Mouse (Mus musculus) neural tube, embryonic 13.5 days (tissue): ENCODE data around the gene Olfr324. TPM values are rescaled to one million over a fixed set of nuclear protein-coding genes. Genes with fewer than 3 reads are reported as not detected.

ENCODE experiments used
- ATAC-seq: fragments of 200-750 bp; cut with Nextera tagmentation; 2 replicates; pipeline ENCODE4 v1.8.0; 2017; ENCODE audit warnings: low read depth, mild to moderate bottlenecking, moderate TSS enrichment, moderate library complexity
- H3K27ac ChIP-seq: fragments of 300-500 bp; sonication (generic); replicated peaks from 2 replicates; pipeline ENCODE4 v1.5.1; 2015; ENCODE audit warnings: moderate library complexity, mild to moderate bottlenecking, inconsistent platforms
- H3K27me3 ChIP-seq: fragments of 300-500 bp; sonication (generic); 2 replicates; pipeline ENCODE4 v1.6.1; 2015; ENCODE audit warnings: mild to moderate bottlenecking, inconsistent platforms
- H3K36me3 ChIP-seq: fragments of 300-500 bp; sonication (generic); 2 replicates; pipeline ENCODE4 v1.6.1; 2015; ENCODE audit warnings: mild to moderate bottlenecking, inconsistent platforms
- H3K4me1 ChIP-seq: fragments of 300-500 bp; sonication (generic); replicated peaks from 2 replicates; pipeline ENCODE4 v1.6.1; 2015; ENCODE audit warnings: inconsistent platforms
- H3K4me2 ChIP-seq: fragments of 300-500 bp; sonication (generic); 2 replicates; pipeline ENCODE4 v1.6.1; 2015; ENCODE audit warnings: inconsistent platforms, mild to moderate bottlenecking, moderate library complexity
- H3K4me3 ChIP-seq: fragments of 300-500 bp; sonication (generic); 2 replicates; pipeline ENCODE4 v1.5.1; 2015; ENCODE audit warnings: mild to moderate bottlenecking, inconsistent platforms
- H3K9ac ChIP-seq: fragments of 300-500 bp; sonication (generic); 2 replicates; pipeline ENCODE4 v1.6.1; 2015; ENCODE audit warnings: moderate library complexity, mild to moderate bottlenecking, inconsistent platforms
- H3K9me3 ChIP-seq: fragments of 300-500 bp; sonication (generic); 2 replicates; pipeline ENCODE4 v1.6.1; 2016; ENCODE audit warnings: inconsistent platforms
- WGBS: fragments of 180-500 bp; shearing (Covaris S2); methylation state at CpG from one replicate; pipeline ENCODE4 v1.1.7; 2015; 5-methylcytosine and 5-hydroxymethylcytosine counted together
- polyA plus RNA-seq: library from polyadenylated mRNA; unstranded; fragments of >200 nt; fragmentation: Nextera tagmentation; extraction: Ambion mirVana; gene quantifications from 2 replicates; pipeline ENCODE4 v1.2.1, GENCODE M21; 2015

Gene Olfr324
- 0.08 TPM in 1 of 2 replicates, not detected in the other for polyA plus RNA-seq

DNA sequence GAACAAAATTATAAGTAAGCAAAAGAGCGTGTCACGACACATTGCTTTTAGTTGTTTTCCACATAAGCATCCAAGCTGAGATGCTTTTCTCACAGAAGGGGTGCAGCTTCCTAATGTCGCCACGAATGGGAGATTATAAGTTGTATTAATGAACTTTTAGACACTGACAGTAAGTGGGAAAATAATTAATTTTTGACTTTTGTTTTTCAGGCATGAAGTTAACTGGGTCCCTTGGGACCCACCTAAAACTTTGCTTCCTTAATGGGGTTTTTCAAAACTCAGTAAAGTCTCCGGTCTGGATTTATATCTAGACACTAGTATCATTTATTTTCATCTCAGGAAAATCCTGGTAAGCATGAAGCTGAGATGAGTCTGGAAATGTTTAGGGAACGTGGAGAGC lies at the start of gene Olfr324:
Gene Olfr324 (plus strand): TSS at position 301 of the 400 bp plus-strand sequence.
- no peaks in the 10 kb centered on the region for H3K9me3 ChIP-seq
- H3K4me3 ChIP-seq = no peak within 1 kb of the TSS
- H3K4me1 ChIP-seq = no peaks in the 10 kb centered on the region
- no peak within 1 kb of the TSS for H3K4me2 ChIP-seq
- no peaks in the 10 kb centered on the region for H3K27me3 ChIP-seq
- no peaks in the 10 kb centered on the region for H3K36me3 ChIP-seq
- 83% methylated on average over 6 of the region's 6 CpGs for WGBS
- no peak within 1 kb of the TSS for H3K27ac ChIP-seq
- no peak for ATAC-seq
- no peak within 1 kb of the TSS for H3K9ac ChIP-seq

DNA sequence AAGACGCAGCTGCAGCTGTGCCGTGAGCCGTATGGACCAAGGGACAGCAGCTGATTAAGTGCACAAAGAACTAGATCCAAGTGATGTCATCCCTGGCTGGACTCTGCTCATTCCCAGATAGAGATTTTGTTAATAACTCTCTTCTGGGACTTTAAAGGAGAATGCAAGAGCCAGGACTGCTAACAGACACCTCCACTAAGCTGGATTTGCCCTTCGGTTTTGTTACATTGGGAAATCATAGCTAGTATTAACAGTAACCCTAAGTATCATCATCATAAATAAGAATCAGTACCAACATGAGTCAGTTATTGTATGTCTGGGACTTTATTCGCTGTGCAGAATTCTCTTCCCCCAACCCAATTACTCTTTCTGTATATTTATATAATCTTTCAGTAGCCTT lies 48.6 kb upstream of the Olfr324 start, which contains the start of gene Olfr329-ps:
Gene Olfr329-ps (minus strand): TSS at position 101 of the 400 bp plus-strand sequence.
- no peak for ATAC-seq
- H3K36me3 ChIP-seq = no peaks in the 10 kb centered on the region
- no peaks in the 10 kb centered on the region for H3K27me3 ChIP-seq
- H3K4me2 ChIP-seq = no peak within 1 kb of the TSS
- no peak within 1 kb of the TSS for H3K27ac ChIP-seq
- H3K4me1 ChIP-seq = no peaks in the 10 kb centered on the region
- 80% methylated on average over 5 of the region's 5 CpGs for WGBS
- no peak within 1 kb of the TSS for H3K9ac ChIP-seq
- H3K9me3 ChIP-seq = no peaks in the 10 kb centered on the region
- no peak within 1 kb of the TSS for H3K4me3 ChIP-seq

DNA sequence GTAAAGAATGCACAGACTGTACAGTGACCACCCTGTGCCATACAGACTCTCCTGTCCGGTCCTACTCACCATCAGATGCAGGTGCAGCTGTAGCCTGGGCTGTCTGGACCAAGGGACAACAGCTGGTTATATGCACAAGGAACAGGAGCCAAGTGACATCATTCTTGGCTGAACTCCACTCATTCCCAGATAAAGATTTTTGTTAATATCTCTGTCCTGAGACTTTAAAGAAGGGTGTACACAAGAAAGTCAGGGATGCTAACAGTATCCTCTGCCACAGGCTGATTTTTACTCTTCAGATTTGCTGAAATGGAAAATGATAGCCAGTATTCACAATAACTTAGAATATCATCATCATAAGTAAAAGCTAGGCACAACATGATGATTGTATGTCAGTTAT lies 39.4 kb upstream of the Olfr324 start, which contains the start of gene Olfr328:
Gene Olfr328 (minus strand): TSS at position 101 of the 400 bp plus-strand sequence.
- H3K27me3 ChIP-seq = no peaks in the 10 kb centered on the region

DNA sequence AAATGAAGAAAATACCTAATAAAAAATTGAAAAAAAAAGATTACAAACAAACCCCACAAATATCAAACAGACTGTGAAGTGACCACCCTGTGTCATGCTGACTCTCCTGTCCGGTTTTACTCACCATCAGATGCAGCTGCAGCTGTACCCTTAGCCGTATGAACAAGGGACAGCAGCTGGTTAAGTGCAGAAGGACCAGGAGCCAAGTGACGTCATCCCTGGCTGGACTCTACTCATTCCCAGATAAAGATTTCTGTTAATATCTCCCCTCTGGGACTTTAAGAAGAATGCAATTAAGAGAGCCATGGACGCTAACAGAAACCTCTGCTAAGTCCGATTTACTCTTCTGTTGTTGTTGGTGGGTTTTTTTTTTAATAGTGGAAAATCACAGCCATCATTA lies 24.5 kb upstream of the Olfr324 start, which contains the start of gene Olfr224:
Gene Olfr224 (minus strand): TSS at position 149 of the 400 bp plus-strand sequence.
- no peak within 1 kb of the TSS for H3K27ac ChIP-seq
- no peaks in the 10 kb centered on the region for H3K36me3 ChIP-seq
- no peak within 1 kb of the TSS for H3K4me3 ChIP-seq
- no peaks in the 10 kb centered on the region for H3K4me1 ChIP-seq
- no peaks in the 10 kb centered on the region for H3K9me3 ChIP-seq
- H3K4me2 ChIP-seq = no peak within 1 kb of the TSS
- WGBS = 70% methylated on average over 5 of the region's 5 CpGs
- ATAC-seq = no peak
- no peak within 1 kb of the TSS for H3K9ac ChIP-seq
- H3K27me3 ChIP-seq = no peaks in the 10 kb centered on the region

More for the DNA sequence above, 39.4 kb upstream of the Olfr324 start, which contains the start of gene Olfr328:
- Histone ChIP-seq H3K4me3 (no peak within 1 kb of the TSS), H3K9ac (no peak within 1 kb of the TSS), H3K27ac (no peak within 1 kb of the TSS), H3K4me2 (no peak within 1 kb of the TSS), H3K36me3 (no peaks in the 10 kb centered on the region), H3K4me1 (no peaks in the 10 kb centered on the region), H3K9me3 (no peaks in the 10 kb centered on the region)
- 94% methylated on average over 1 of the region's 1 CpGs for WGBS
- ATAC-seq = no peak

DNA sequence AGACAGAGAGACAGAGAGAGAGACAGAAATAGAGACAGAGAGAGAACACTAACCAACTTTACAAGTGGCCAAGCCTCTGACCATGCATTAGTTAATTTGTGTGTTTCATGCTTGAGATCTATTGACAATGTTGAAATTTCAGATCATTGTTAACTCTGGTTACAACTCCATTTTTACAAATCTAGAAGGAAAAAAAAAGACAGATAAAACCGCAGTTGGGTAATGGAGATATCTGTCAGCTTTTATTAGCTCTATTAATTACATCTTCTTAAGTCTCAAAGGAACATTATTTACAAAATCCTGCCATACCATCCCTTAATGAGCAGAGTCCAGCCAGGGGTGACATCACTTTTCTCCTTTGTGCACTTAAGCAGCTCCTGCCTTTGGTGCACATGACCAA lies 17.5 kb upstream of the Olfr324 start, which contains the start of gene Olfr325:
Gene Olfr325 (plus strand): TSS at position 301 of the 400 bp plus-strand sequence.
- no peak within 1 kb of the TSS for H3K9ac ChIP-seq
- no peaks in the 10 kb centered on the region for H3K36me3 ChIP-seq
- 86% methylated on average over 1 of the region's 1 CpGs for WGBS
- ATAC-seq = no peak
- no peaks in the 10 kb centered on the region for H3K4me1 ChIP-seq
- no peak within 1 kb of the TSS for H3K27ac ChIP-seq
- H3K4me3 ChIP-seq = no peak within 1 kb of the TSS
- no peaks in the 10 kb centered on the region for H3K9me3 ChIP-seq
- H3K4me2 ChIP-seq = no peak within 1 kb of the TSS
- no peaks in the 10 kb centered on the region for H3K27me3 ChIP-seq

DNA sequence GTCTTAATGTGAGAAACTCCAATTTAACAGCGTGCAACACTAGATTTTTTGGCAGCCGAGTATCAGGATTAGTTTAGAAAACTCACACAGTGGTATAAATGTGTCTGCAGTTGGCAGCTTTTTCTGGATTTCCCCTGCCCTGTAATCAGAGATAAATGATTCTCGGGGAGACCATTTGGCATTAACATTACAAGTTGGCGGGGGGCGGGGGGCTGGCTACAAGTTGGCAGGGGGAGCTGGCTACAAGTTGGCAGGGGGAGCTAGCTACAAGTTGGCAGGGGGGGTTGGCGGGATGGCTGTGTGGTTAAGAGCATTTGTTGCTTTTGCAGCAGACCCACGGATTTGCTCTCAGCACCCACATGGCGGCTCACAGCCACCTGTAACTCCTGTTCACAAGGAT lies 16.3 kb upstream of the Olfr324 start:
- Histone ChIP-seq H3K27ac (no peak overlapping the region), H3K4me2 (no peak overlapping the region), H3K9me3 (no peaks in the 10 kb centered on the region), H3K36me3 (no peaks in the 10 kb centered on the region), H3K27me3 (no peaks in the 10 kb centered on the region), H3K9ac (no peak overlapping the region), H3K4me1 (no peaks in the 10 kb centered on the region), H3K4me3 (no peak overlapping the region)
- 82% methylated on average over 8 of the region's 8 CpGs for WGBS
- ATAC-seq = no peak

DNA sequence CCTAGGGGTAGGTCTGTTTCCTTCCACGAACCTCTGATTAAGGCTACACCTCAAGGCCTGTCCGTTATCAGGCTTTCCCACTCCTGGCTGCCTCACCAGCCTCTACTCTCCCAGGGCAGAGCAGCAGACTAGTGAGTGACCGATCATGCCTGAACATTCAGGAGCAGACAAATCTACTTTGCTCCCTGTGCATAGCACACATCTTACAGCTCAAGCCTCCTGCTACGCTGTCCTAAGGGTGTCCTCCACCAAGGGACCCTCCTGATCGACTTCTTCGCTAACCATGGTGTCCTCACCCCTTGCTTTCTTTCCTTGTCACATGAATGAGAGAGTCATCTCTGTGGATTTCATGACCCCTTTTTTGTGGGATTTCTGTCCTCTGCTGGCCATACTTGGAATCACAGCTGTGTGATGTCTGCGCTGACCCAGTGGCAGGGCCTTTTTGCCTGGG lies 7.0 kb upstream of the Olfr324 start:
- Histone ChIP-seq H3K27ac (no peak overlapping the region), H3K9ac (no peak overlapping the region), H3K4me1 (peaks cover 5% of the 10 kb centered on the region; the same call in 1 of the 2 replicates), H3K9me3 (no peaks in the 10 kb centered on the region), H3K27me3 (no peaks in the 10 kb centered on the region), H3K4me2 (no peak overlapping the region), H3K36me3 (no peaks in the 10 kb centered on the region), H3K4me3 (no peak overlapping the region)
- no peak for ATAC-seq
- WGBS = 77% methylated on average over 7 of the region's 7 CpGs

DNA sequence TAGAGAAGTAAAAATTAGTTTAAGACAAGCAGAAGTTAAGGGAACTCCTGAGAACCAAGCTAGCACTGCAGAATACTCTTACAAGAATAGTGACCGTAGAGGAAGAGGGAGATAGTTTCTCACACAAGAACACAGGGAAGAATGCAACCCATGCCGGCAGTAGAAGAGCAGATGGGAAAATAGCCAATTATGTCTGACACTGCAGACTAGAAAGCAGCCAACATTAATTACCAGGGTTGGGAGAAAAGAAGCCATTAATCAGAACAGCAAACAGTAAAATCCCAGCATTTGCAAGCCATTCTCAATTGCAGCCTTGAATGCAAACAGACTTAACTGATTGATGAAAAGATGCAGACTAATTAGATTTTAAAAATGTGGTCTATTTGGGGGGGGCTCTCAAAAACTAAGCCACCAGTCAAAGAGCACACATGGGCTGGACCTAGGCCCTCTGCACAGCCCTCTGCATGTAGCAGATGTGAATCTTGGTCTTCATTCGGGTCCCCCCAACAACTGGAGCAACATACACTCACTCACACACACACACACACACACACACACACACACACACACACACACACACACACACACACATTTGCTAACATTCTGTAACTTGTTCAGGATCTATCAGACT lies 6.2 kb upstream of the Olfr324 start:
- no peak for ATAC-seq
- Histone ChIP-seq H3K9me3 (no peaks in the 10 kb centered on the region), H3K4me2 (no peak overlapping the region), H3K36me3 (no peaks in the 10 kb centered on the region), H3K9ac (no peak overlapping the region), H3K27me3 (no peaks in the 10 kb centered on the region), H3K4me3 (no peak overlapping the region), H3K27ac (0 out of 2 replicates have a peak overlapping the region, but pooled peaks have one; percentile 5), H3K4me1 (peaks cover 5% of the 10 kb centered on the region; the same call in 1 of the 2 replicates)
- 37% methylated on average over 3 of the region's 3 CpGs for WGBS

DNA sequence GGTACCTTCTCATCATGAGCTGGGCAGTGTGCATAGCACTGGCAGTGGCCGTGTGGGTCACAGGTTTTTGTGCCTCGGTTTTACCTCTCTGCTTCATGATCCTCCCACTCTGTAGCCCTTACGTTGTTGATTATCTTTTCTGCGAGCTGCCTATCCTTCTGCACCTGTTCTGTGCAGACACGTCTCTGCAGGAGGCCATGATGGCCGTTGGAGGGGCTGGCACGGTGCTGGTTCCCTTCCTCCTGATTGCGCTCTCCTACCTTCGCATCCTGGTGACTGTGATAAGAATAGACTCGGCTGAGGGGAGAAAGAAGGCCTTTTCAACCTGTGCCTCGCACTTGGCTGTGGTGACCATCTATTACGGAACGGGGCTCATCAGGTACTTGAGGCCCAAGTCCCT lies 2.9 kb downstream of the Olfr324 start:
- Histone ChIP-seq H3K4me2 (no peak overlapping the region), H3K9me3 (no peaks in the 10 kb centered on the region), H3K27ac (no peak overlapping the region), H3K9ac (no peak overlapping the region), H3K27me3 (no peaks in the 10 kb centered on the region), H3K4me1 (no peaks in the 10 kb centered on the region), H3K36me3 (no peaks in the 10 kb centered on the region), H3K4me3 (no peak overlapping the region)
- no peak for ATAC-seq
- WGBS = 90% methylated on average over 13 of the region's 13 CpGs

DNA sequence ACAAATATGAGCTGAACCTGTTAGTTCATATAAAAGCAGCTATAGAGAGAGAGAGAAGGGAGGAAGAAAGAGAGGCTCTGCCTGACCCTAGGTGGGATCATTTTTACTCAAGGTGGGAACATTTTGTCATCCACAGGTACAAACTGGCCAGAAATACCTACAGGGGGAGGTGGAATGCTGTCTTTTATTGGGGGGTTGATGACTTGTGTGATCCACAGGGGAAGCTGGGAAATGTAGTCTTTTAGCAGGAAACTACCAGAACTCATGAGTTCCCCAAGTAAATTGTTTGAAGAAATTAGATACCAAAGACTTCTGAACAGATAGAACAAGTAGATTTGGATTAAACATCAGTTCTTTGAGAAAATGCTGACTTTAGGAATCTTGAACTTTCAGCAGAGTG lies 7.1 kb downstream of the Olfr324 start:
- no peak for ATAC-seq
- Histone ChIP-seq H3K9me3 (no peaks in the 10 kb centered on the region), H3K27ac (no peak overlapping the region), H3K4me1 (no peaks in the 10 kb centered on the region), H3K36me3 (no peaks in the 10 kb centered on the region), H3K4me3 (no peak overlapping the region), H3K4me2 (no peak overlapping the region), H3K27me3 (no peaks in the 10 kb centered on the region), H3K9ac (no peak overlapping the region)

DNA sequence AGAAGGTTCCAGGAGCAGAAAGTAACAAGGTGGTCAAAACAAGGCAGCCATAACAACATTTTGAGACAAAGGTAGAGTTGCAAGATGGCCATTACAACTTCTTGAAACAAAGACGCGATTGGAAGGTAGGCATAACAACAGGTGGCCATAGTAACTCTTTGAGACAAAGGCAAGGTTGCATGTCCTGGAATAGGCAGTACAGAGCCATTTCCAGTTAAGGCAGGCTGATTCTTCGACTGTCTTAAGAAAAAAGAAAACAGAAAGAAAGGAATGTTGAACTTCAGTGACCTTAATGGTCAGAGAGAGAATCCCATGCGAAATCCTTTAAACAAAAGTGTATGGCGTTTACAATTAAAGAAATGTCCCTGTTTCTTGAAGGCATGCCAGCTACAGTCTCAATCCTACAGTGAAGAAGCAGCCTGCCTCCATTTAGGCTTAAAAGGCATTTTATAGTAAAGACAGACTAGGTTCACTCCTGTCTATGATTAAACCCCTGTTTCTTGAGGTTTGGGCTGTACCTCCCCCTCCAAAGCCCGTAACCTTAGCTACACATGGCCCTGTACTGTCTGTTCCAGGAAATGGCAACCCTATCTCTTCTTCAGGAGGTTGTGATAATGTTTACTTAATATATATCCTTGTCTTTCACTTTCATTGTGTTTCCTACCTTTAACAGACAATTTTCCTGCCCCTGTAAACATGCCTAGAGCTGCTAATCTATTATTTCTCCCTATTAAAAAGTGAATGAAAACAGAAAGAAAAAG lies 8.1 kb downstream of the Olfr324 start:
- H3K4me2 ChIP-seq = no peak overlapping the region
- no peaks in the 10 kb centered on the region for H3K27me3 ChIP-seq
- H3K27ac ChIP-seq = no peak overlapping the region
- ATAC-seq = no peak
- H3K4me1 ChIP-seq = no peaks in the 10 kb centered on the region
- H3K4me3 ChIP-seq = no peak overlapping the region
- H3K36me3 ChIP-seq = no peaks in the 10 kb centered on the region
- H3K9me3 ChIP-seq = no peaks in the 10 kb centered on the region
- H3K9ac ChIP-seq = no peak overlapping the region
- WGBS = 83% methylated on average over 6 of the region's 6 CpGs

DNA sequence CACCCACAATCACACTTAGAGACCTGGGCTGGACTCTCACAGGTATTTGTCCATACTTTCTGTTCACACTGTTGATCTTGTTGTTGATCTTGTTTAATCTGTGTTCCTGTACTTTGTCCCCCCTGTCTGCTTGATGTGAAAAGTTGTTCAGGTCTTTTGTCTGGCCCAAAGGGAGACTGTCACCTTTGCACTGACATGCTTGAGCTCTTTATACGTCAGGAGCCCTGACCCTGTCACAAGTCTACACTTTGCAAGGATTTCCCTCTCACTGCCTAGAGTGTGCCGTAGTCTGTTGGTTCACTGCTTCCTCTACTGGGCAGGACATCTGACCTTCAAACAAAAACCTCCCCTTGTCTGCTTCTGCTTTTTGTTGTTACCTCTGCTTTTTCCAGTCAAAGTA lies 9.8 kb downstream of the Olfr324 start:
- Histone ChIP-seq H3K27ac (no peak overlapping the region), H3K4me2 (no peak overlapping the region), H3K27me3 (no peaks in the 10 kb centered on the region), H3K9me3 (no peaks in the 10 kb centered on the region), H3K4me3 (no peak overlapping the region), H3K36me3 (no peaks in the 10 kb centered on the region), H3K4me1 (no peaks in the 10 kb centered on the region), H3K9ac (no peak overlapping the region)
- WGBS = 83% methylated on average over 2 of the region's 2 CpGs
- no peak for ATAC-seq
